Mouse (Mus musculus) liver, embryonic 14.5 days (tissue): ENCODE data around the gene A930004D18Rik.

Experiments
- CTCF ChIP-seq: IDR thresholded peaks from 2 replicates; pipeline ENCODE4 v1.5.1; 2016; ENCODE audit warnings: antibody characterized with exemption, low read depth, control low read depth
- EP300 ChIP-seq: IDR thresholded peaks from 2 replicates; pipeline ENCODE4 v1.6.1; 2016; ENCODE audit warnings: antibody characterized with exemption, low read depth

GRCm38 (mm10) chr2:18029656-18030055 is 7.9 kb downstream of the A930004D18Rik start:
- TF ChIP-seq CTCF: no peak
- TF ChIP-seq EP300: no peak
